Mouse (Mus musculus) spleen, postnatal 14 days (tissue): Measurements from ENCODE around the gene Insl6.

Source experiments
- DNase-seq, 2 experiments: peaks; one replicate each; pipeline ENCODE4 v3.0.0; 2021 to 2022; ENCODE audit warnings: low spot score in 2 of 2

Insl6 gene

DNA sequence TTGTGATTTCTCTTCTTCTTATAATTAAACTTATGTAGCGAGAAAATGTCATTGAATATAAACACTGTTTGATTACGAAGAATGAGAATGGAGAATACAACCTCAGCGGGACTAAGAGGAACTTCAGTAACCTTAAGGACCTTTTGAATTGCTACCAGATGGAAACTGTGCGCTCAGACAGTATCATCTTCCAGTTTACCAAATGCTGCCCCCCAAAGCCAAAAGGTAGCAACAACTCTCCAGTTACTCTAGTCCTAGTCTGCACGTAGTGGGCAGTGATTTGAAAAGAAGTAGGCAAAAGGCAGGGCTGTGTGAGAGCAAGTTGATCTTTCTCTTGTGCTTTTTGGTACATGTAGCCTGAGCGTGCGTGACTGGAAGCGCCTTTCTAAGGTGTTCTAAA is 37.3 kb downstream of the Insl6 start:
- DNase-seq, result no peak

DNA sequence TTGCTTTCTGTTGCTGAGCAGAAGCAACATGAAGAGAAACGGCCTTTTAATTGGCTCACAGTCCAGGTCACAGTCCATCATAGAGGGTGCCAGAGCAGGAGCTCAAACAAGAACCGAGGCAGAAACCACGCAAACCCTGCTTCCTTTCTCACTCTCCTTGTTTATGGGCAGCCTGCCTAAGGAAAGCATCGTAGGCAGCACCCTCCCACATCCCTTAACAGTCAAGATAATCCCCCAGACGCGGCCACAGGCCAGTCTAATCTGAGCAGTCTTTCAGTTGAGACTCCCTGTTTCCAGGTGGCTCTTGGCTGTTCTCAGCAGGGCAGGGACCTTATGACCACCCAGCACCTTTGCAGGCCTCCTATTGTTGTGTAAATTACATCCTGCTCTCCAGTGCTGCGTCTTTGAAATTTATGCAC is 39.7 kb downstream of the Insl6 start:
- no peak for DNase-seq

DNA sequence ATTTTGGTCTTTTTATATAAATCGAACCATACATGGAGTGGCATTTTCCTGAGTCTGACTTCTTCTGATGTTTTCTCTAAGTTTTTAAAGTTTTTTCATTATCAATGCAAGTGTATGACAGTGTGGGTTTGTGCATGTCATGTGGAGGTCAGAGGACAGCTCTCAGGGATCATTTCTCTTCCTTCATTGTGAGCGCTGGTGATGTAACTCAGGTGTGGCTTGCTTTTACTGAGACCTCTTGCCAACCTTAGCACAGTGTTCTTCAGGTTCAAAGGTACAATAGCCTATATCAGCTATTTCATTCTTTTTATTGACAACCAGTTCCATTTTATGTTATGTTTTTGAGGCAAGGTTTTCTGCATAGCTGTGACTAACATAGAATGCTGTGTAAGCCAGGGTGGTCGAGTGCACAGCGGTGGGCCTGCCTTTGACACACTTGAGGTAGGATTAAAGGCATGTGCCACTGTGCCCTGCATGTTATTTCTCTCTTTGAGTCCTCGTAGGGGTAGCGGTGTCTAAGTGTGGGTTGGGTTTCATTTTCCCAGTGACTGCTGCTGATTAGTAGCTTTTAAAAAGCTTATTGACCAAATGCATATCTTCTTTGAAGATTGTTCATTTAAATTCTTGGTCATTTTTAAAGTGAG is 46.1 kb downstream of the Insl6 start:
- DNase-seq, result no peak

- no peak for DNase-seq
These were observed 48.7 kb downstream of the Insl6 start for GRCm38 (mm10) chr19:29276414-29276813.

DNA sequence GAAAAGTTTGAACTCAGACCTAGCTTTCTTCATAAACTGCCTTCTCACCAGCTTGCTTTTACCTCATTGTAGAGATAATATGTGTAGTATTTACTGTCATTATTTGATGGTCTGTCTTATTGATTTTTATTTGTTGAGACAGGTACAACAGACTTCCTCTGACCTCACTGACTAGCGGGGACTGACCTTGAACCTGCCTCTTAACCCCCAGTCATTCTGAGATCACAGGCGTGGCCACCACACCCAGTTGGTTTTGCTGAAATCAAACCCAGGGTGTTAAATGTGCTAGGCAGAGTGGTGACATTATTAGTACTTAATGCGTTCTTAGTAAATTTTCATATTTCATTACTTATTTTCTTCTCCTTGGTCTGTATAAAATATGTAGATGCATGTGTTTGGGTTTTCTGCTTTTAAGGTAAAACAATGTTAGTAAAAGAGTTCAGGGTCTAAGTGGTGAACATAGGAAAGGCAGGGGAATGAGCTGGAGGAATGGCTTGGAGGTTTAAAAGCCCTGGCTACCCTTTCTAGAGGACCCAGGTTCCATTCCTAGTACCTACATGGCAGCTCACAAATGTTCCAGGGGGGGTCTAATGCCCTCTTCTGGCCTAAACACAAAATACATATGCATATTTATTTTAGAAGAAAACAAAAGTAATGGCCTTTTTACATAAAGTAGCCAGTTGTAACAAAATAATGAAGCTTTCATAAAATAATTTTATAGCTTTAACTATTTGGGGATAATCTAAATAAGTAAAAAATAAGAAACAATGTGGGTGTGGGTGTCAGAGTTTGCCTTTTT is 52.9 kb downstream of the Insl6 start:
- DNase-seq, result no peak
